Mouse (Mus musculus): ENCODE results near the gene Sprr2a3. TPM values are rescaled to one million over a fixed set of nuclear protein-coding genes. Genes with fewer than 3 reads are reported as not detected.
"Not testable (repeated sequence)": the region's sequence is repeated elsewhere in the genome, so short reads cannot be mapped to it uniquely, and the experiment has no call there.

The Sprr2a3 gene
- total RNA-seq (2012; rRNA removed) (not detected in 2 replicates), polyA plus RNA-seq (2012; ENCODE audit: insufficient read depth in 1 of 2, insufficient read length in 2 of 2, low read depth in 1 of 2, low replicate concordance in 2 of 2, missing spikeins in 1 of 2) (not detected)

DNA sequence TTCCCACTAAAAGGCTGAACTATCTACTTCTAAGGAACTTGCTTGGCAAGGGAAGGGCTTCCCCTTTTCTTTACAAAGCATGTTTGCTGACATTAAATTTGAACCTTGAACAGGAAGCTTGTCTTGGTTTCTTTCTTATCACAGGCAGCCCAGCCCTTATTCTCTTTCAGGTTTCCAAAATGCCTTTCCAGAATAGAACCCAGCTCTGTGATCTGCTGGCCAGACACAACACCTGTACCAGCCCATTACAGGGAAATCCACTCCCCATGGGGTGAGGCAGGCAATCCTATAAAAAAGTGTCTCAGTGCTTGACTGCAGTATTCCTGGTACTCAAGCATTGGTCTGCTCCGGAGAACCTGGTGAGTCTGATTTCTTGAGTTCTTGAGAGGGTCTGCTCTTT is at the start of gene Sprr2a3:
Gene Sprr2a3 (plus strand): TSS at position 317 of the 400 bp plus-strand sequence.
- not testable (repeated sequence) for DNase-seq (ENCODE audit: low read depth, low spot score); H3K4me3 ChIP-seq (ENCODE audit: control insufficient read depth in 1 of 2, insufficient read depth in 1 of 2, low read depth in 2 of 2, low read length in 2 of 2); H3K36me3 ChIP-seq (ENCODE audit: control insufficient read depth in 1 of 2, insufficient read depth in 2 of 2, low read length in 2 of 2); H3K27me3 ChIP-seq (ENCODE audit: control insufficient read depth in 1 of 2, insufficient read depth in 2 of 2, low read length in 2 of 2); H3K4me1 ChIP-seq (ENCODE audit: control insufficient read depth in 1 of 2, insufficient read depth in 2 of 2, low read length in 2 of 2); H3K9me3 ChIP-seq (replicated peaks; ENCODE audit: insufficient read depth, low read length); H3K9ac ChIP-seq (ENCODE audit: control insufficient read depth, low read depth, low read length, poor library complexity, severe bottlenecking); H3K79me2 ChIP-seq (ENCODE audit: control insufficient read depth, insufficient read depth, low read length, poor library complexity); H3K27ac ChIP-seq (ENCODE audit: control insufficient read depth, low read depth, low read length)

DNA sequence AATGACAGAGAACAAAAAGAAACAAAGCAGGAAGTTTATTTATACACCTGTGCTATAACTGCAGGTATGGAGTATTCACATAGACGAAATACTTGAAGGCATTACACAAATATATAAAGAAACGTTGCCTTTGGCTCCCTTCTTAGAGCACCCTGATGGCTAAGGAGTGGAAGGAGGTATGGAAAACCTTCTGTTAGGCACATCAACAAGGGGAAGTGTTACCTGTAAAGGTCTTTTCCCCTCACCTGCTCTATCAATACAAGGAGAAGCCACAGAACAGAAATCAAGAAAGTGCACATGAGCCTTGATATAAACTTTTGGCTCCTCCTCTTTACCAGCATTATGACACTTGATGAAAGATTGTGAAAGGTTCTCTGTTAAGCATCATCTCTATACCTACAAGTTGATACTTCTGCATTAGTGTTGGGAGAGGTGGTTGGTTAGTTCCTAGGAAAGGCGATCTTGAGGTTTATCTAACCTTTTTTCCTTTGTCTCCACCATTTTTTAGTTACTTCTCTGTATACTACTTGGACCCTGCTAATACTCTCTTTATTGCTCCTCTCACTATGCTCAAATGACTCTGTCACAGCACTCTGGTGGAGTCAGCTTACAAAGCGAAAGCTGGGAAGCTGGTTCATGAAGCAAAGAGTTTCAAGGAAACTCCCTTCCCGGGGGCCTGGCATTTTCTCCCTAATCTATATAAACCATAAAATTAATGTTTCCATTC is 48.6 kb upstream of the Sprr2a3 start:
- H3K79me2 ChIP-seq (ENCODE audit: control insufficient read depth, insufficient read depth, low read length, poor library complexity); DNase-seq (ENCODE audit: low read depth, low spot score); H3K9me3 ChIP-seq (replicated peaks; ENCODE audit: insufficient read depth, low read length); H3K27me3 ChIP-seq (ENCODE audit: control insufficient read depth in 1 of 2, insufficient read depth in 2 of 2, low read length in 2 of 2); H3K4me1 ChIP-seq (ENCODE audit: control insufficient read depth in 1 of 2, insufficient read depth in 2 of 2, low read length in 2 of 2); H3K9ac ChIP-seq (ENCODE audit: control insufficient read depth, low read depth, low read length, poor library complexity, severe bottlenecking); H3K4me3 ChIP-seq (ENCODE audit: control insufficient read depth in 1 of 2, insufficient read depth in 1 of 2, low read depth in 2 of 2, low read length in 2 of 2); H3K36me3 ChIP-seq (ENCODE audit: control insufficient read depth in 1 of 2, insufficient read depth in 2 of 2, low read length in 2 of 2); H3K27ac ChIP-seq (ENCODE audit: control insufficient read depth, low read depth, low read length): not testable (repeated sequence)

DNA sequence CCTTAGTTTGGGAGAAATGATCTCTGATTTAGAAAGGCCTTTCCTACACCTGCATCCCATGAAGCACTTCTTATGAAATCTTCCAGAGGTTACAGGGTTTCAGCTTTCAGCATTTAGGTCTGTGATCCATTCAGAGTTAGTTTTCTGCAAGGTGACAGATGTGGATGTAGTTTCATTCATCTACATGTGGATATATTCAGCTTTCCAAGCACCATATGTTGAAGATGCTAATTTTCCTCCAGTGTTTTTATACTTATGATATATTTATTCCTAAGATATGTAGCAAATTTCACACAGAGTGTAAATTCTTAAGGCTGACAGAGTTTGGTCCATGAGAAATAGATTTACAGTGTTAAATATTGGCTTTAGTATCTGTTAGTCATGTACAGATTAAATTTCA is 46.5 kb upstream of the Sprr2a3 start:
- not testable (repeated sequence) for H3K4me1 ChIP-seq (ENCODE audit: control insufficient read depth in 1 of 2, insufficient read depth in 2 of 2, low read length in 2 of 2); H3K9ac ChIP-seq (ENCODE audit: control insufficient read depth, low read depth, low read length, poor library complexity, severe bottlenecking); H3K9me3 ChIP-seq (replicated peaks; ENCODE audit: insufficient read depth, low read length); H3K27me3 ChIP-seq (ENCODE audit: control insufficient read depth in 1 of 2, insufficient read depth in 2 of 2, low read length in 2 of 2); DNase-seq (ENCODE audit: low read depth, low spot score); H3K36me3 ChIP-seq (ENCODE audit: control insufficient read depth in 1 of 2, insufficient read depth in 2 of 2, low read length in 2 of 2); H3K79me2 ChIP-seq (ENCODE audit: control insufficient read depth, insufficient read depth, low read length, poor library complexity); H3K27ac ChIP-seq (ENCODE audit: control insufficient read depth, low read depth, low read length); H3K4me3 ChIP-seq (ENCODE audit: control insufficient read depth in 1 of 2, insufficient read depth in 1 of 2, low read depth in 2 of 2, low read length in 2 of 2)

DNA sequence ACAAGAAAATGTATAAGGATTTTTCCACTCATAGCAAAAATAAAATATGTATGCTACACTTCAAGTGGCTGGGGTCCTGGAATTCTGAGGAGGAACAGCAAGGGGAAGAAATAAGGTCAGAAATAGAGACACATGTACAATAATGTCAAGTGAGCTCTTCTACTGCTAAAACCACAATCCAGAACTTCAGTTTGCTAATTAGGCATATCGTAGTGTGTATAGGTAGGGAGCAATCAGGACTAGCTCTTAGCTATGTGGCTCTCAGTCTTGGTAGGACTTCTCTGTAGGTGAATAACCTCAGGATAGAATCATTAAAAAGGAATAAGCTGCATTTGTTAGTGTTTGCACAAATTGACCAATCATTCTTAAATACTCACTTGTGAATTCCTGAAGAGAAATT is 46.0 kb upstream of the Sprr2a3 start:
- H3K4me3 ChIP-seq (ENCODE audit: control insufficient read depth in 1 of 2, insufficient read depth in 1 of 2, low read depth in 2 of 2, low read length in 2 of 2); H3K27me3 ChIP-seq (ENCODE audit: control insufficient read depth in 1 of 2, insufficient read depth in 2 of 2, low read length in 2 of 2): not testable (repeated sequence)

DNA sequence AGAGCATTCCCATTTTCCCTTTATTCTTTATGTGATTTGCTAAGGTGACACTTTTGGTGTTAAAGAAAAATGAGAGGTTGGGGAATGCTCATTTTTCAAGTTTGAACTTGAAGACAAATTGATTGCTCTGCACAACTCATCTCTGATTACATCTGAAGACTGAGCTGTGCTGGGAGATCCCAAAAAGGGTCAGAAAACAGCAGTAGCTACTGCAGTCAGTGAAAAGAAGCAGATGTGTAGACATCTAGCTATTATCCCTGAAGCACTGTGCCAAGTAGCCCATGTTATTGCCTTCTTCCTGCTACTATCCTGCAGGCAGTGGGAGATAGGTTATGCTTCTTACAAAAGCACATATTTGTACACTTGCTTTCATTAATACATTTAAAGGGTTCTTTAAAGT is 40.4 kb upstream of the Sprr2a3 start:
- H3K9ac ChIP-seq (ENCODE audit: control insufficient read depth, low read depth, low read length, poor library complexity, severe bottlenecking); DNase-seq (ENCODE audit: low read depth, low spot score); H3K4me1 ChIP-seq (ENCODE audit: control insufficient read depth in 1 of 2, insufficient read depth in 2 of 2, low read length in 2 of 2); H3K4me3 ChIP-seq (ENCODE audit: control insufficient read depth in 1 of 2, insufficient read depth in 1 of 2, low read depth in 2 of 2, low read length in 2 of 2); H3K9me3 ChIP-seq (replicated peaks; ENCODE audit: insufficient read depth, low read length); H3K79me2 ChIP-seq (ENCODE audit: control insufficient read depth, insufficient read depth, low read length, poor library complexity); H3K27ac ChIP-seq (ENCODE audit: control insufficient read depth, low read depth, low read length); H3K36me3 ChIP-seq (ENCODE audit: control insufficient read depth in 1 of 2, insufficient read depth in 2 of 2, low read length in 2 of 2); H3K27me3 ChIP-seq (ENCODE audit: control insufficient read depth in 1 of 2, insufficient read depth in 2 of 2, low read length in 2 of 2): not testable (repeated sequence)

More for the DNA sequence above, 46.0 kb upstream of the Sprr2a3 start:
- H3K9me3 ChIP-seq (replicated peaks; ENCODE audit: insufficient read depth, low read length); H3K27ac ChIP-seq (ENCODE audit: control insufficient read depth, low read depth, low read length); H3K79me2 ChIP-seq (ENCODE audit: control insufficient read depth, insufficient read depth, low read length, poor library complexity); H3K4me1 ChIP-seq (ENCODE audit: control insufficient read depth in 1 of 2, insufficient read depth in 2 of 2, low read length in 2 of 2); H3K36me3 ChIP-seq (ENCODE audit: control insufficient read depth in 1 of 2, insufficient read depth in 2 of 2, low read length in 2 of 2); H3K9ac ChIP-seq (ENCODE audit: control insufficient read depth, low read depth, low read length, poor library complexity, severe bottlenecking); DNase-seq (ENCODE audit: low read depth, low spot score): not testable (repeated sequence)

DNA sequence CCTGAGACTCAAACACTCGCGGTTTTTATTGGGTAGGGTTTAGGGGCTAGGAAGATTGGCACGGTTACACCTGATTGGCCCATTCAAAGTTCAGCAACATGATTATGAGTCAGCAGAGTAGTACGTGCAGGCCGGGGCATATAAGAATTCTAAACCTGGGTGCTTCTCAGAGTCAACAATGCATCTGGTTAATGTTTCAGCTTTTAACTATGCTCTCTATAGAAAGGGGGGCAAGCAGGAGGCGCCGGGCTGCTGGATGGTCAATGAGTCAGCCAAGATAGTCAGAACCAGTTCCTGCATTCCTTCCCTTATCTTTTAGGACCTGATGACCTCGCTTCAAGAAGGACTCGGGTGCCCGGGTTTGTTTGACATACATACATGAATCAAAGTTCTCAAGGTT is 39.0 kb upstream of the Sprr2a3 start:
- not testable (repeated sequence) for H3K79me2 ChIP-seq (ENCODE audit: control insufficient read depth, insufficient read depth, low read length, poor library complexity); H3K9me3 ChIP-seq (replicated peaks; ENCODE audit: insufficient read depth, low read length); H3K9ac ChIP-seq (ENCODE audit: control insufficient read depth, low read depth, low read length, poor library complexity, severe bottlenecking); H3K27me3 ChIP-seq (ENCODE audit: control insufficient read depth in 1 of 2, insufficient read depth in 2 of 2, low read length in 2 of 2); H3K4me1 ChIP-seq (ENCODE audit: control insufficient read depth in 1 of 2, insufficient read depth in 2 of 2, low read length in 2 of 2); H3K27ac ChIP-seq (ENCODE audit: control insufficient read depth, low read depth, low read length); DNase-seq (ENCODE audit: low read depth, low spot score); H3K36me3 ChIP-seq (ENCODE audit: control insufficient read depth in 1 of 2, insufficient read depth in 2 of 2, low read length in 2 of 2); H3K4me3 ChIP-seq (ENCODE audit: control insufficient read depth in 1 of 2, insufficient read depth in 1 of 2, low read depth in 2 of 2, low read length in 2 of 2)

DNA sequence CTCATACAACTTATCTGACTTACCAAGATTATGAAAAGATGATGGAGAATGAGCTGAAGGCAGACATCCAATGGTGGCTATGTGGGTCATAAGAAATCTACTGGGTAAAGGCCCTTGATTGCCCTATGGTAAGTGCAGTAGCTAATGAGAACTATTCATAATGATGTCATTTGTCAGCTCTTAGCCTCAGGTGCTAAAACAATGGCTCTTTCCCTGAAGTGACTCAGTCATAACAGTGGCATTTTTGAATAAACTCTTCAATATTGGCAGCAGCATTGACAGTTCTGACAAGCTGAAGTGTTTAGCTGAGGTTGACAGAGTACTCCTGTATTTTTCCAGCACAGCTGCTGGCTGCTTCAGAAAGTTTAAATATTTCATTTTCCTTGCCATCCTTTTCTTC is 36.7 kb upstream of the Sprr2a3 start:
- H3K79me2 ChIP-seq (ENCODE audit: control insufficient read depth, insufficient read depth, low read length, poor library complexity), result not testable (repeated sequence)

More for the DNA sequence above, 36.7 kb upstream of the Sprr2a3 start:
- H3K4me1 ChIP-seq (ENCODE audit: control insufficient read depth in 1 of 2, insufficient read depth in 2 of 2, low read length in 2 of 2); H3K9me3 ChIP-seq (replicated peaks; ENCODE audit: insufficient read depth, low read length); H3K9ac ChIP-seq (ENCODE audit: control insufficient read depth, low read depth, low read length, poor library complexity, severe bottlenecking); H3K27me3 ChIP-seq (ENCODE audit: control insufficient read depth in 1 of 2, insufficient read depth in 2 of 2, low read length in 2 of 2); H3K27ac ChIP-seq (ENCODE audit: control insufficient read depth, low read depth, low read length); H3K36me3 ChIP-seq (ENCODE audit: control insufficient read depth in 1 of 2, insufficient read depth in 2 of 2, low read length in 2 of 2); DNase-seq (ENCODE audit: low read depth, low spot score); H3K4me3 ChIP-seq (ENCODE audit: control insufficient read depth in 1 of 2, insufficient read depth in 1 of 2, low read depth in 2 of 2, low read length in 2 of 2): not testable (repeated sequence)
